Mouse (Mus musculus): ENCODE measurements around the gene Tmem51.
"Not testable (repeated sequence)": the region's sequence is repeated elsewhere in the genome, so short reads cannot be mapped to it uniquely, and the experiment has no call there.

The Tmem51 gene

DNA sequence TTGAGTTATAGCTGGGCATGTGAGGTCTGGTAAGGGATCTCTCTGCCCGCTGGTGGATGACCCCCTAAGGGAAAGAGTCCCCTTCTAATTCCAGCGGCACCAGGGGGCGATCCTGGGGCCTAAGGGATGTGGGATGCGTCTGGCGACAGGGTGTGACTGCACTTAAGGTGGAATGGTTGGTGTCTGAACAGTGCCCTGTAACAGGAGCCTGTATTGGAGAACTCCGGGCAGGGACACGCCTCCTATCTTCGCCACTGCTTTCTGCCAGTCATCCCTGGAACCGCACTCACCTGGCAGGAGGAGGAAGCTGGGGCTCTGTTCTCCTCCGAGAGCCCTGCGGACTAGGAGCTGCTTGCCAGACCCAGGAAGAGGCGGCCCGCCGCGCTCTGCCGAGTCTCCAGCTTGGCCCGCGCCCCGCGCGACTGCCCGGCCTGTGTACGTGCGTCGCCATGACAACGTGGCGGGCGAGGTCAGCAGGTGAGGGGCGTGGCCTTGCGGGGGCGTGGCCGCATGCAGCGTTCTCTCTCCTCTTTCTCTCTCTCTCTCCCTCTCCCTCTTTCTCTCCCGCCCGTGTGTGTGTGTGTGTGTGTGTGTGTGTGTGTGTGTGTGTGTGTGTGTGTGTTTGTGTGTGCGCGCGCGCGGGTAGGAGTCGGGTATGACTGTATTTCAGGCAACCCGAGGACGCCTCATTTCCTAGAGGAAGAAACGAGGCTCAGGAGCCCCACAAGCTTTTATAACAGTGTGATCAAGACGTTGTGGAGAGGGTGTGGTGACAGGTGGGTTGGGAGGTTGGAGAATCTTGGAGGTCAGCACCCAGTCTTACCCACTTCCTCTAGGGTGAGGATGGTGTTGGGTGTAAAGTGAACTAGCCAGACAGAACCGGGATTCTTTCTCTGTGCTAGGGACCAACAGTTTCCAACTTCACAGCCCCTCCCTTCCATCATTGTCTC, 69.2 kb downstream of the Tmem51 start, which contains the start of gene Fhad1:
Fhad1 (minus strand) TSS at position 424 of the 950 bp plus-strand sequence.
- peak; percentile 91 for DNase-seq

DNA sequence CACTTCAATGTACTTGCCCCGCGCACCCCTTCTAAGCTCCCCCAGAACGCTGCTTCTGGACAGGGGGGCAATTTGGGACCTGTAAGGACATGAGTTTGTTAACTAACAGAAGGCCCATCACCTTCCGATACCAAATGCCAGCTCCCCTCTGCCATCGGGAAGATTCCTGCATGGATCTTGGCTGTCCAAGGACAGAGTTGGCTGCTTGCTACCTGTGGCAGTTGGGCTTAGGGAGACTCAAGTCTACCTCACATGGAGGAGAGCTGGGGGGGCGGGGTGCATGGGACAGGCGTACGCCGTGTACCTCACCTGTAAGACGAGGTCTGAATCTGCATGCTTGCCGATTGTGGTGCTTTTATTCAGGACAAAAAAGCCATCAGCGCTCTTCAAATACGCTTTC, 72.9 kb downstream of the Tmem51 start:
- no peak for DNase-seq

DNA sequence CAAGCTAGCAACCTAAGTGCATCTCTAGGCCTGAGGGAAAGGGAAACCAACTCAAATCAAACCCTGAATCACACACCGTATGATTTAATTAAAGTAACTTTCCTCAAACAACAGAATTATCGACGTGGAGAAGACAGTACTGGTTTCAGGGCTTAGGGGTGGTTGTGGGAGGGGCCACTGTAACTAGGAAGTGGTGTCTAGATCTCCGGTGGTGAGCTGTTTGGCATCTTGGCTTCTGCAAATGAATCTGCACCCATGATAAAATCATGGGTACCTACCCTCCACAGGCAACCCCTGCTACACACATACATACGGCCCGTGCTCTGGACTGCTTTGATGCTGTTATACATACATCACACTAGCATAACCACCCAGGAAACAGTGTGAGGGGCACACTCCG, 73.7 kb downstream of the Tmem51 start:
- no peak for DNase-seq

DNA sequence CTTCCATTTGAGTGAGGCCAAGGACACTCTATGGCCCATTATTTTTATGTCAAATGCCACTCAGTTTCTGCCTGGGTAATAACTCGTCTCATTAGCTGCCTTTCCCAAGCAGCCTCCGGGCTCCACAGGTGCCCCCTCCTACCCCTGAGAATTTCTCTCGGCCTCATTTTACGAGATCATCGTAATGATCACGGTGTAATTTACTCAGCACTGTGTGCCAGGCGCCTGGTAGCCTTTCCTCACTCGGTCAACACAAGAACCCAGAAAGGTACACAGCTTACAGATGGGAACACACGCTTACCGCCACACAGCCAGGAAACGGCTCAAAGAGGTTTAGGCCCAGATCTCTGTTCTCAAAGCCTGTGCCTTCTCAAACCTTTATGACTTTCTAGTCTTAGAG, 75.9 kb downstream of the Tmem51 start:
- DNase-seq, result no peak

DNA sequence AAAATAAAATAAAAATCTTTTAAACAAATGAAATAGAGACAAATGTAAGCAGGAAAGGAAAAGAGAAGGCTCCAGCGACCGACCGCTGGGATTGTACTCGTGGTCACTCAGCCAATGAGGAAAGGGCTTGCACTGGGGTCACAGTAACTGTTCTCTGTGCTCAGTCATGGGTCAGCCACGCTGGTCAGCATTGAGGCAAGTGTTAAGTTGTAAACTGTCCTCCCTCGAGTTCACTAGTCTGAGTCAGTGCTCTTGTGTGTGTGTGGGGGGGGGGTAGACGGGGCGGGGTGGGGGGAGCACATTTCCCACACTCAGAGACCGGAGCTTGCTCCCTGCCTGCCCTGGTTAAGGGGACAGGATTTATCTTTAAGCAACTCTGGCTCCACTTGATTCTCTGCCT, 83.5 kb downstream of the Tmem51 start:
- peak; percentile 34 for DNase-seq

DNA sequence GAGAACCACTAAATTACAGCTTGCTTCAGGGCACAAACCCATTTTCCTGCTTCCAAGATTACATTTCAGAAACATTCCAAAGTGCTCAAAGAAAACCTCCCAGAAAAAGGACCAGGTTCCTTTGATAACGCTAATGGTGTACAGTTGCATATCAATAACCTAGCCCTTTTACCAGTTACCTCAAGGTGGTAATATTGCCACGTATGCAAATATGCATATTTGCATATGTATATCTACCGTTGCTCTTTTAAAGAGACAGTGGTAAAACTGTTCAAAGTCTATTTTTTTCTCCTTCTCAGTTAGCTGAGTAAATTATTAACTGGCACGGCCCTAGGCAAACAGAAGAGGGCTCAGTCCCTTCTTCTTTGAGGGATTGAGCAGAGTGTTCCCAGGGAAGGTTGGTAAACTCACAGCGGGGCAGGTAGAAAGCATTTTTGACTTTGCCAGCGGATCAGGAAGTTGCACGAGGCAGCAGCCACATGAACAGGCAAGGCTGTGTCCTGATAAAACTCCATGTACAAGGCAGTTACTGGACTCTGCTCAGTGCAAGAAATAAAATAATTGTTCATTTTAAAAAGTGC, 84.5 kb downstream of the Tmem51 start:
- DNase-seq, result peak; percentile 37

DNA sequence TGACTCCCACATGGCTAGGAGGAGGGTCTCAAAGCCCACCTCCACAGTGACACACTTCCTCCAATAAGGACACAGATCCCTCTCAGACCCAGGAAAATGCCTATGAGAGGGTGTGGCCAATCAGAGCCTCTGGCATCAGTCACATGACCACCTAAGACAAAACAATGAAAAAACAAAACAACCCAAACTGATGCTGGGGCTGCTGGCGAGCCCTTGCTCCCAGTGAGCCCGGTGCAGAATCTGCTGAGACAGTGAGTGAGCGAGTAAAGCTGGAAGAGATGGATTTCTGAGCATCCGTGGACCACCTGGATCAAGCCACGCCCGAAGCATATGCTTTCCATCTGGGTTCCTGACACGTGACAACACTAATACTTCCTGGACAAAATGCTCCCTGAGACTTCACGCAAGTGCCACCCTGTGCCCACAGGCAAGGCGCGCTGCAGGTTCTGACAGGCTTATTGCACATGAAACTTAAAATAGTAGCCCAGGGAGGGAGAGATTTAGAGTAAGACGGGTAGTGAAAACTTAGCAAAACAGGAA, 85.8 kb downstream of the Tmem51 start:
- no peak for DNase-seq

DNA sequence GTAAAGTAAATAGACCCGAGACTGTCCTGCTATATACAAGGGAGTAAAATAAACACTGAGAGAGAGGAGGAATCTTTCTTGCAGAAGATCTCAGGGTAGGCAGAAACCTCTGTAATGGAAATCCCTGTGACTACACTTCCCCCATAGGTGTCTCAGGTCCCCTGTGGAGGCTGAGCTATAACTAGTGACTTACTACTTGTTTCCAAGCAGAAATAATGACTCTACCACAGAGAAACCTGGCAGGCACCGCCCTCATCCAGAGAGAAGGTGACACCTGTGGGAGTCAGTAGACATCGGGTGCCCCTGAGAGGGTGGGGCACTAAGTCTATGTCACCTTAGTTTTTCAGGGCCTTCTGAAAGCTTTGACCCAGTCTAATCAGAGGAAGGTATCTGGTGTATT, 87.2 kb downstream of the Tmem51 start:
- no peak for DNase-seq

DNA sequence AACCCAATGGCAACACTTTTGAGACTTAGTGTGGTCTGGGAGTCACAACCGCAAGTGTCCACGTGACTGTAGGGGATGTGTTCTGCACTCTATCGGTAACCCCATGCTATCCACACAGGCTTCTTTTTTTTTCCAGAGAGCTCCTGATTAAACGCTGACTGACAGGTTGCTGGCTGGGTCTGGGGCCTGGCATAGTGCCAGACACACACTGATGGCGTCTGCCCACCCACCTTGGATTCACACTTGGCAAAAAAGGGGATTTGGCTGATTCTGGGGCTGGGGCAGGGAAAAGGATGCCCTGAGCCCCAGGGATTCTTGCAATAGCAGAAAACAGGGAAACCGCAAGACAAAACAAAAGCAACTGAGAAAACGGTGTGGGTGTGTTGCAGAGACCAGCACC, 88.0 kb downstream of the Tmem51 start:
- DNase-seq, result no peak

DNA sequence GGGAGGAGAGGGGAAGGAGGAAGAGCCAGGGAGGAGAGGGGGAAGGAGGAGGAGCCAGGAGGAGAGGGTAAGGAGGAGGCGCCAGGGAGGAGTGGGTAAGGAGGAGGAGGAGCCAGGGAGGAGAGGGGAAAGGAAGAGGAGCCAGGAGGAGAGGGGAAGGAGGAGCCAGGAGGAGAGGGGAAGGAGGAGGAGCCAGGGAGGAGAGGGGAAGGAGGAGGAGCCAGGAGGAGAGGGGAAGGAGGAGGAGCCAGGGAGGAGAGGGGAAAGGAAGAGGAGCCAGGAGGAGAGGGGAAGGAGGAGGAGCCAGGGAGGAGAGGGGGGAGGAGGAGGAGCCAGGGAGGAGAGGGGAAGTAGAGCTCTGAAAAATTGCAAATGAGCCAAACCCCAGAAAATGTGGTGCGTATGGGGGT, 90.0 kb downstream of the Tmem51 start:
- DNase-seq, result not testable (repeated sequence)

DNA sequence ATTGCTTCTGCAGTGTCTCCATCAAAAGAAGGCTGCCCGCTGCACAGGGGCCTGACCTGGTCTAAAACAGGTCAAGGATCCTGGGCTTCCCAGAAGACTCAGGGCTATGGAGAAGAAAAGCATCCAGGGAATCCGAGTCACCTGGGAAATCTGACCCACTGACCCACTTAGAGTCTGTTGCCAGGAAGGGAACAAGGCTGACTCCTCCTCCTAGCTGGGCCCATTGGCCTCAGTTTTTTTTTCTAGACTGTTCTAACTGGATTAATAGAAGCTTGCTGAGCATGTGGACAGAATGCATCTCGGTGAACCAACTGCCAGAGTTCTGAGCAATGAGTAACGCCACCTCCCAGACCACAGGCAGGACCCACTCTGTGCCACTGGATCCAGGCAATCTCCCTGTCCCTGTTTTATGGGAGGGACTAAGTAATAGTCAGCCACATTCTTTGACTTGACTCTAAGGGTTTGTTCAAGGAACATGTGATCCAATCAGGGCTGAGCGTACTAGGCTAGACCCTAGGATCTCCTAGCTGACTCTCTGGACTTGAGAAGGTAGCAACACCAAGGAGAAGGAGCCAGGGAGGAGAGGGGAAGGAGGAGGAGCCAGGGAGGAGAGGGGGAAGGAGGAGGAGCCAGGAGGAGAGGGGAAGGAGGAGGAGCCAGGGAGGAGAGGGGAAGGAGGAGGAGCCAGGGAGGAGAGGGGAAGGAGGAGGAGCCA, 90.6 kb downstream of the Tmem51 start:
- DNase-seq, result no peak

DNA sequence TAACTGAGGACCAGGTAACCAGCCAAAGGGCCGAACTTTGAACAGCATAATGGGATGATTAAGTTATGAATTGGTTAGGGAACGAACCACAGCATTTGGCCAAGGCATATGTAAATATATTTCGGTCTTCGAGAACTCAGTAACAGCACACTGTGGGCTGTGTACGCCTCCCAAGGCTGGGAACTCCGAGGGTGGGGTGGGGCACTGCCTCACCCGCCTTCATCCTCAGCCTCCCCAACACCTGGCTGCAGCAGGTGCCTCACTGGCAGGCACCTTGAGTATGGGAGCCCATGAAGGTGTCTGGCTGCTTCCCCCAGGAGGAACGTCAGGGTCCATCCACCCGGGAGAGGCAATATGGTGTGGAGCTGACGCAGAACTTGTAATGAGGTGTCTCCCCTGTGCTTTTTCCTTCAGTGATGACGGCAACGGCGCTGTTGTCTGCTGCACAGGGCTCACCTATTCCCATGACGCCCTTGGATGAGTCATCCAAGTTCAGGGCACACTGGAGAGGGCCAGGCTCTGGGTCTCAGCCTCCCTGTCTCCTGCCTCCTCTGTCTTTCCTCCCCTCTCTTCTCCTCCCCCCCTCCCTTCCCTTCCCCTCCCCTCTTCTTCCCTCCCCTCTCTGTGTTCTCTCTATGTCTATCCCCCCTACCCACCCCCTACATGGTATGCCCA, 91.4 kb downstream of the Tmem51 start:
- no peak for DNase-seq

DNA sequence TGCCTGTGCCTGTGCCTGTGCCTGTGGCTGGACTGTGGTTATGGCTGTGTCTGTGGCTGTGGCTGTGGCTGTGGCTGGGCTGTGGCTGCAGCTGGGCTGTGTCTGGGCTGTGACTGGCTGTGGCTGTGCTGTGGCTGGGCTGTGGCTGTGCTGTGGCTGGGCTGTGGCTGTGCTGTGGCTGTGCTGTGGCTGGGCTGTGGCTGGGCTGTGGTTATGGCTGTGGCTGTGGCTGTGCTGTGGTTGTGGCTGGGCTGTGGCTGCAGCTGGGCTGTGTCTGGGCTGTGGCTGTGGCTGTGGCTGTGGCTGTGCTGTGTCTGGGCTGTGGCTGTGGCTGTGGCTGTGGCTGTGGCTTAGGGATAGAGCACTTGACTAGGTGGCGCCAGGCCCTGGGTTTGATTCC, 95.9 kb downstream of the Tmem51 start:
- DNase-seq, result no peak

DNA sequence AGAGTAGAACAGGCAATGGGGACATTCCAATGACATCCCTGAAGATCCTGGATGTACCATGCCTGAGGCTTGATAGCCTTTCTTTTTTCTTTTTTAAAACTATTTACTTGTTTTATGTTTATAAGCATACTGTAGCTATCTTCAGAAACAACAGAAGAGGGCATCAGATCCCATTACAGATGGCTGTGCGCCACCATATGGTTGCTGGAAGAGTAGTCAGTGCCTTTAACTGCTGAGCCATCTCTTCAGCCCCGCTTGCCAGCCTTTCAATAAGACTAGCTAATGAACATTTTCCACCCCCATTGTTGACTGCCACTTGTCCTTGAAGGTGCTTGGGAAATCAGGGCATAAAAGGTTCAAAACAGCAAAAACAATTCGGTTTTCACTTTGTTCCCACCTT, 100.4 kb downstream of the Tmem51 start:
- DNase-seq, result no peak

DNA sequence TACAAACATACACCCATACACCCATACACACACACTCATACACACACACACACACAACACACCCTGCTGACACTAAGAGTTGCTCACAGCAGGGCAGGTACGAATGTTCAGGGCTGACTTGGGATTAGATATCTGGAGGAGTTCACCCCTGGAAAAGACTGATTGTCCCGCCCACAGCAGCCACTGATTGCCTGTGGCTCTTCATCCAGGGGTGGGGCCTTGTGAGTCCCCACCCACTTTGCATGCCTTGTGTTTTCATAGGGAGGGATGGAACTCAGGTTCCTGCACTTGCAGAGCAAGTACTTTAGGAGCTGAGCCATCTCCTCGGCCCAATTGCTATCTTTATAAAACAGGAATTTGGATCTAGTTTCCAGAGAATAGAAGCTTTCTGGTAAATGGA, 102.6 kb downstream of the Tmem51 start:
- DNase-seq, result no peak

All from kidney, postnatal 10 days (tissue).